Mouse (Mus musculus) liver, adult 2 months (tissue): ENCODE results near the gene Spred1.

Experiments used
- CTCF ChIP-seq: fragments of 200-500 bp; IDR thresholded peaks from 2 replicates; pipeline ENCODE4 v1.5.1; 2011; ENCODE audit warnings: low read depth, low read length, control low read depth
- POLR2A ChIP-seq: fragments of 200-500 bp; IDR thresholded peaks from 2 replicates; pipeline ENCODE4 v1.6.1; 2011; ENCODE audit warnings: low read length, control low read depth; ENCODE audit not compliant: insufficient read depth; ENCODE audit errors: extremely low read depth

- no peak for TF ChIP-seq POLR2A
- TF ChIP-seq CTCF, result no peak
Measured at GRCm38 (mm10) chr2:117090061-117090460, 31.1 kb upstream of the Spred1 start.
